Mouse (Mus musculus) splenic B cell, adult 2 months (primary cell): ENCODE results near the gene Samd3.

Source experiments
- DNase-seq: peaks from one replicate; pipeline ENCODE4 v3.0.0-alpha.2; 2011; ENCODE audit warnings: low read depth, low spot score
- H3K27me3 ChIP-seq: 2 replicates; pipeline ENCODE4 v1.6.1; 2012; ENCODE audit warnings: mild to moderate bottlenecking, low read length, moderate library complexity, mixed read lengths; ENCODE audit not compliant: control insufficient read depth, poor library complexity, insufficient read depth, severe bottlenecking
- H3K36me3 ChIP-seq: 2 replicates; pipeline ENCODE4 v1.6.1; 2012; ENCODE audit warnings: mild to moderate bottlenecking, low read length, moderate library complexity, mixed read lengths; ENCODE audit not compliant: control insufficient read depth, poor library complexity, insufficient read depth, severe bottlenecking

Gene Samd3

DNA sequence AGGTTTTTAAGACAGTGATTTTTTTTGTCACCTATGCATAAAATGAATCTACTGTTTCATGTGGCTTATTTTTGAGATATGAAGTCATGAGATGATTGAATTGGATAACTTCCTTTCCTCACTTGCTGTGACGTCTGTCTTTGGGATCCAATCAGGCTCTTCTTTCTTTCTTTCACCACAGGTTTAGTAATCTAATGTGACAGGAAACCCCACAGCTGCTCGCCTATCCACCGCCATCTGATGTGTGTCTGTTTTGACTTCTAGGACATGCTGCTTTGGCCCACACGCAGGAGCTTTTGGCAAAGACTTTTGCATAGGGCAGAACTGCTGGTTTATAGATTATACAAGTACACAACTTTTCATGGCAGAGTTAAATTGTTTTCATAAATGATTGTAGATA lies 30.4 kb downstream of the Samd3 start:
- DNase-seq, result no peak
- Histone ChIP-seq H3K36me3 (no peaks in the 10 kb centered on the region), H3K27me3 (no peaks in the 10 kb centered on the region)

DNA sequence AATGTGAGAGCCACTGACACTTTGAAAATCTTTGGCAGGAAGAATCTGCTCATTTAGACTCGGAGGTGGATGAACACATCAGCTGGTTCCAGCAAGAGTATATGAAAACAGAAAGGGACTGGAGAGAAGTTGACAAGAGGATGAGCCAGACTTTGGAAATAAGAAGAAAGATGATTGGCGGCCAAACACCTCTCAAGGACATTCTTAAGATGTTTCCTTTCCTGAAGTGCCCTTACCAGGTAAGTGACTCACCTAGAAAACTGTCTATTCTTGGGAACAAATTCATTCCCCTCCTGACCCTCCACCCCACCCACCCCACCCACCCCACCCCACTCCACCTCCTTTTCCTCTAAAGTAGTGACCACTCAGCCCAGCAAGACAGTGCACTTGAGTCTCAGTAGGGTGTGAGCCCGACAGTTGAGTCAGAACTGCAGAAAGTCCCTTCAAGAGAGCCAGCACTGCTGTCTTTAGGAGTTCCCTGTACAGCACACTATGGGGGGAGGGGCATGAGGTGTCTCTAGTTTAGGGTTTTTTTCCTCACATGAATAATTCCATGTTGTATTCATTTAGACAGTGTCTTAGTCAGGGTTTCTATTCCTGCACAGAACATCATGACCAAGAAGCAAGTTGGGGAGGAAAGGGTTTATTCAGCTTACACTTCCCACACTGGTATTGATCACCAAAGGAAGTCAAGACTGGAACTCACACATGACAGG lies 34.4 kb downstream of the Samd3 start:
- Histone ChIP-seq H3K36me3 (no peaks in the 10 kb centered on the region), H3K27me3 (no peaks in the 10 kb centered on the region)
- no peak for DNase-seq

DNA sequence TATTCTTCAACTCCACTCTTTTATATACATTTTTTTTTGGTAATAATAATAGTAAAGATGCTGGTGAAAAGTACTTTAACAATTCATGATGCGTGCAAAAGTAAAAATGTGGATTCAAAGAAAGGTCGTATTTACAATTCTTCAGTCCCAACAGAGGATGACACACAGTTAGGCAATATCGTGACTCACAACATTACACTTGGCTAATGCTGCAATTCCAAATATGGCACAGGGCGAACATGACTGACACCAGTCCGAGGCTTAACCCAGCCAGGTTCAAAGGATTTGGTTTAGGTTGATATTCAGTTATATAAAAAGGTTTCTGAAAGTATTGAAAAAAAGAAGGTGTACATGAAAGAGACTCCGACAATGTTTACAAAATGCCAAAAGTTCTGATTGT lies 45.9 kb downstream of the Samd3 start:
- no peaks in the 10 kb centered on the region for H3K27me3 ChIP-seq
- peaks cover 7% of the 10 kb centered on the region; the same call in 1 of the 2 replicates for H3K36me3 ChIP-seq
- DNase-seq, result no peak

DNA sequence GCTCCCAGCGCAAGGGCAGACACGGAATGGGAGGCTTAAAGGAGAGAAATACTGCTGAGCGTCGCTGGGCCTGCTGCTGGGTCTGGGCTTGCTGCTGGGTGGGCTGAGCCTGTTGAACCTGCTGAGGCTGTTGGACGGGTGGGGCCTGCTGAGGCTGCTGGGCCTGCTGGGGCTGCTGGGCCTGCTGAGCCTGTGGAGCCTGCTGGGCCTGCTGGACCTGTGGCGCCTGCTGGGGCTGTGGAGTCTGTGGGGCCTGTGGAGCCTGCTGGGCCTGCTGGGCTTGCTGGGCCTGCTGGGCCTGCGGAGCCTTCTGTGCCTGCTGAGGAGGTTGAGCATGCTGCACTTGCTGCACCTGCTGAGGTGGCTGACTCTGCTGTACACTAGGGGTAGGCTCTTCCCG lies 50.5 kb downstream of the Samd3 start:
- no peak for DNase-seq
- H3K36me3 ChIP-seq, result peaks cover 15% of the 10 kb centered on the region; the same call in 1 of the 2 replicates
- no peaks in the 10 kb centered on the region for H3K27me3 ChIP-seq

DNA sequence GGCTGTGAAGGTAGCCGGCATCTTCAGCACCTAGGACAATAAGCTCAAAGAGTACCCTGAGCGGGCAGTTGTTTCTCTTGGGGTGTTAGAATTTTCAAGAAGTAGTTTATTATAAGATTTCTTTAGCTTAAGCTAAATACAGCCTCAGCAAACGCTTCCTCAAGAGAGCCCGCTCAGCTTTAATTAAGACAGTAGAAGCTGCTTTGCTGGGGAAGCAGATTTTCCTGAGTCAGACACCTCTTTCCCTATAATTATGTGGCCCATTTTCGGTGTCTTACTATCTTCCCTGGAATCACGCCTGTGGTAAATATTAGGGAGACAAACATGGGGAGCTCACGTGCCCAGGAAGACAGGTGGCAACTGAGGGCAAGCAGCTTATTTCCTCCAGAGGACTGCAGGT lies 57.6 kb downstream of the Samd3 start:
- Histone ChIP-seq H3K36me3 (peaks cover 14% of the 10 kb centered on the region; the same call in 1 of the 2 replicates), H3K27me3 (no peaks in the 10 kb centered on the region)
- DNase-seq, result no peak

DNA sequence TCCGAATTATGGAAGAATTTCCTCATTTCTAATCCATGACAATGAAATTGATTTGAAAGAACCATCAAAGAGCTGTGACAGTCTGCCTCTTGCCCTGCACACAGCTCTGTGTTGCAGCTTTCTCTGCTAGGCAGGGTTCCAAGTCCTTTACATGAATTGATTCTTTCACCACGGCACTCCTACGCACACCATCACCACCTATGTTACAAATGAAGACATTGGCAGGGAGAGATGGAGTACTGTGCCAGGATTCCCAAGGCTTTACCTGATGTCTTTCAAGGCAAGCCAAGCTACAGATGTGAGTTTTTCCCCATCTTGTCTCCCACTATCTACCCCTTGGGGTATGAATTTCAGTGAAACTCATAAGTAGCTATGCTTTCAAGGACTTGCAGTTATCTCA lies 67.7 kb downstream of the Samd3 start:
- no peak for DNase-seq

DNA sequence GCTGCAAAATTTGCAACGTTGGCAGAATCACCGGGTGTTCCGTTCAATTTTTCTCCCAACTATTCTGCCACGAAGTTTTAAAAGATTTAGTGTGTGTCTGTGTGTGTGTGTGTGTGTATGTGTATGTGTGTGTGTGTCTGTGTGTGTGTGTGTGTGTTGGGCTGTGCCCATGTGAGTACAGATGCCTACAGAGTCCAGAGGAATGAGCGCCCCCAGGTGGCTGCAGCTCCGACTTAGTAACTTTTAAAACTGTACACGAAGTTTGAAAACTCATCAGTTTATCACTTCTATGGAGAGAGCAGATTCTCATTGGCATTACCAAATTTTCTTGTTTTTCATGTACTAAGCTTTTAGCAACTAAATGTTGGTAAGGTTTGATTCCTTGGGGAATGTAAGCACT lies 68.1 kb downstream of the Samd3 start:
- Histone ChIP-seq H3K27me3 (no peaks in the 10 kb centered on the region), H3K36me3 (0 out of 2 replicates have a peak, but pooled peaks cover 2% of the 10 kb centered on the region)
- no peak for DNase-seq

More for the DNA sequence above, 67.7 kb downstream of the Samd3 start:
- Histone ChIP-seq H3K36me3 (peaks cover 6% of the 10 kb centered on the region; the same call in 1 of the 2 replicates), H3K27me3 (no peaks in the 10 kb centered on the region)

DNA sequence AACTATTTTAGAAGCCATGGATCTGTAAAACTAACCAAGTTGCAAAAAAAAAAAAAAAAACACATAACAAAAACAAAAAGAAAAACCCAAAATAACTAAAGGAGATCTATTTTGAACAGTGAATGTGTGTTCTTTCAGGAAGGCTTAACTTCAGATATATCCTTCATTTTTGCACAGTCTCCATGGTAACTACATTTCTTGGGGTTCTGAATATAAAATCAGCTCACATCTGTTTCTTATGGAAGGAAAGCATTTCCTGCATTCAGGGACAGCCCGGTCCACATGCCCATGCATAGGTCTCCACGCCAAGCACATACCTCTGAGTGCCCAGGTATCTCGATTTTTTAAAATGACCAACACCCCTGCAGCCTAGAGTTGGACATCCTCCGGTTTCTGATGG lies 72.8 kb downstream of the Samd3 start:
- Histone ChIP-seq H3K27me3 (no peaks in the 10 kb centered on the region), H3K36me3 (peaks cover 6% of the 10 kb centered on the region; the same call in 1 of the 2 replicates)
- no peak for DNase-seq

DNA sequence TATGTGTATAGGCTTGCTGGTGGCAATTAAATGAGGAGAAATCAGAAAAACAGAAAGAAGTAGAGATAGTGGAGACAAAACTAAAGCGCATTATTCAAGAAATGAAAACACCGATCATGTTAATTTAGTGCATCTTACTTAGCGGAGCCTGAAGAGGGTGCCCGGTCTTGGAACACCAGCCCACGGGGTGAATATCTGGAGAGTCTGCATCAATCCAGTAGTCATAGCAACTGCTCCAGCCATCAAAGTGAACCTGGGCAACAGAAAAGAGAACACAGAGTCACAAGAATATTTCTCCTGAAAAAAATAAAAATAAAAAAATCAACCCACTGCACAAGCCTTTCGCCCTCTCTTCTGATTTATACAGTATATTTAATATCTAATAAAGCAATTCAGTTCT lies 74.0 kb downstream of the Samd3 start:
- Histone ChIP-seq H3K36me3 (peaks cover 6% of the 10 kb centered on the region), H3K27me3 (no peaks in the 10 kb centered on the region)
- DNase-seq, result no peak

DNA sequence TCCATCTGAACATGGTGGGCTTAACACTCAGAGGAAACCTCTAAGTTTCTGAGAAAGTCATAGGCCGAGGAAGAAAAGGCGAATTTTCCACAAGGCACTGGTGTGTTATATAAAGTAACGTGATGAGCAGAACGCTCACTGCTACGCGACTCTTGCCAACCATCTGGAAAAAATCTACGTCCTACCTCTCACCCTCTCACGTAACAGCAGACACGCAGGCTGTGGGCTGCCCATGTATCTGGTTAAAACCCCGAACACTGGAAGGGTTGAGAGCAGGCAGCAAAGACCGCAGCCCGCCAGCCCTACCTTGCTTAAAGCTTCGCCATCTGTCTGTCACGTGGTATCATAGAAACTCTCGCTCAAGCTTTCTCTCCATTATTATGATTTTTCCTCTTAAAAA lies 84.8 kb downstream of the Samd3 start:
- peaks cover 2% of the 10 kb centered on the region; the same call in 1 of the 2 replicates for H3K36me3 ChIP-seq
- DNase-seq, result no peak

DNA sequence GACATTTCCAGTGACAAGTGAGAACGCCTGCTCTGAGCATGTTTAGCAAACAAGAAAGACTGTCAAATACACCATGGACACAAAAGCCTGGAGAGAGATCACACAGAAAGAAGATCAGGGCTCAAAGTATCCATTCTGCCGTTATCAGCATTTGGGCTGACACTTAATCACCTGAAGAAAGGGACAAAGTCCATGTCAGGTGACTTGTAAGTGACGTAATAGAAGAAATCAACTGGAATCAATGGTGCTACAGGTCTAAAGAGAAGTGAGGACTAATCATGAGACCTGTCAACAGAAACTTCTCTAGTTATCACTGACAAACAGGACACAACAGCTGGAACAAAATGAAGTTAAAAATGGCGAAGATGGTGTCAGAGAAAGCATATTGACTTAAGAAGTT lies 91.2 kb downstream of the Samd3 start:
- no peaks in the 10 kb centered on the region; the same call in 1 of the 2 replicates for H3K36me3 ChIP-seq
- no peaks in the 10 kb centered on the region for H3K27me3 ChIP-seq
- DNase-seq, result no peak

More for the DNA sequence above, 84.8 kb downstream of the Samd3 start:
- H3K27me3 ChIP-seq, result no peaks in the 10 kb centered on the region
